Mouse (Mus musculus): ENCODE results near the gene Sash1. TPM values are rescaled to one million over a fixed set of nuclear protein-coding genes. Genes with fewer than 3 reads are reported as not detected.
A peak's percentile ranks its signal among the peaks of the same experiment; 100 is the strongest.

The Sash1 gene
- polyA plus RNA-seq, 1 experiment from 2014 or later = 2.8 TPM

GRCm38 (mm10) chr10:8871935-8872334 lies 13.9 kb downstream of the Sash1 start:
- ATAC-seq = no peak
- Histone ChIP-seq H3K27me3 (replicated peaks; ENCODE audit: control insufficient read depth, insufficient read depth, low read length) (no peaks in the 10 kb centered on the region), H3K9me3 (ENCODE audit: control insufficient read depth, low read length) (no peaks in the 10 kb centered on the region), H3K4me1 (ENCODE audit: control insufficient read depth, insufficient read depth, low read length) (no peaks in the 10 kb centered on the region), H3K4me3 (ENCODE audit: low read length) (no peak overlapping the region), H3K36me3 (ENCODE audit: control insufficient read depth, insufficient read depth, low read length) (no peaks in the 10 kb centered on the region), H3K4me2 (ENCODE audit: low read depth, low read length) (no peak overlapping the region), H3K9ac (ENCODE audit: low read depth, low read length) (no peak overlapping the region), H3K27ac (ENCODE audit: low read length) (no peak overlapping the region)
- 80% methylated on average over 1 of the region's 1 CpGs for WGBS

GRCm38 (mm10) chr10:8870368-8870767 lies 15.5 kb downstream of the Sash1 start:
- H3K9me3 ChIP-seq (ENCODE audit: control insufficient read depth, low read length) = no peaks in the 10 kb centered on the region
- 81% methylated on average over 3 of the region's 3 CpGs for WGBS
- no peaks in the 10 kb centered on the region for H3K27me3 ChIP-seq (replicated peaks; ENCODE audit: control insufficient read depth, insufficient read depth, low read length)
- no peak overlapping the region for H3K4me3 ChIP-seq (ENCODE audit: low read length)
- no peak overlapping the region for H3K4me2 ChIP-seq (ENCODE audit: low read depth, low read length)
- no peak for ATAC-seq
- no peaks in the 10 kb centered on the region for H3K36me3 ChIP-seq (ENCODE audit: control insufficient read depth, insufficient read depth, low read length)
- H3K9ac ChIP-seq (ENCODE audit: low read depth, low read length) = no peak overlapping the region
- no peak overlapping the region for H3K27ac ChIP-seq (ENCODE audit: low read length)
- 0 out of 2 replicates have a peak, but pooled peaks cover 3% of the 10 kb centered on the region for H3K4me1 ChIP-seq (ENCODE audit: control insufficient read depth, insufficient read depth, low read length)

GRCm38 (mm10) chr10:8866062-8866642 lies 19.7 kb downstream of the Sash1 start:
- H3K27ac ChIP-seq (ENCODE audit: low read length) = peak overlapping the region; percentile 43; the same call in 1 of the 2 replicates
- H3K9me3 ChIP-seq (ENCODE audit: control insufficient read depth, low read length) = no peaks in the 10 kb centered on the region
- no peak overlapping the region for H3K9ac ChIP-seq (ENCODE audit: low read depth, low read length)
- 66% methylated on average over 4 of the region's 4 CpGs for WGBS
- H3K4me1 ChIP-seq (ENCODE audit: control insufficient read depth, insufficient read depth, low read length) = 0 out of 2 replicates have a peak, but pooled peaks cover 3% of the 10 kb centered on the region
- ATAC-seq = peak; percentile 50
- H3K36me3 ChIP-seq (ENCODE audit: control insufficient read depth, insufficient read depth, low read length) = no peaks in the 10 kb centered on the region
- no peak overlapping the region for H3K4me3 ChIP-seq (ENCODE audit: low read length)
- H3K4me2 ChIP-seq (ENCODE audit: low read depth, low read length) = no peak overlapping the region
- no peaks in the 10 kb centered on the region for H3K27me3 ChIP-seq (replicated peaks; ENCODE audit: control insufficient read depth, insufficient read depth, low read length)

GRCm38 (mm10) chr10:8860655-8861054 lies 25.2 kb downstream of the Sash1 start:
- ATAC-seq = no peak
- WGBS = 80% methylated on average over 9 of the region's 9 CpGs
- no peak overlapping the region for H3K27ac ChIP-seq (ENCODE audit: low read length)
- no peaks in the 10 kb centered on the region for H3K27me3 ChIP-seq (replicated peaks; ENCODE audit: control insufficient read depth, insufficient read depth, low read length)
- H3K4me2 ChIP-seq (ENCODE audit: low read depth, low read length) = no peak overlapping the region
- no peaks in the 10 kb centered on the region for H3K4me1 ChIP-seq (ENCODE audit: control insufficient read depth, insufficient read depth, low read length)
- no peak overlapping the region for H3K4me3 ChIP-seq (ENCODE audit: low read length)
- no peaks in the 10 kb centered on the region for H3K9me3 ChIP-seq (ENCODE audit: control insufficient read depth, low read length)
- no peak overlapping the region for H3K9ac ChIP-seq (ENCODE audit: low read depth, low read length)
- H3K36me3 ChIP-seq (ENCODE audit: control insufficient read depth, insufficient read depth, low read length) = no peaks in the 10 kb centered on the region

GRCm38 (mm10) chr10:8858718-8859117 lies 27.2 kb downstream of the Sash1 start:
- Histone ChIP-seq H3K36me3 (ENCODE audit: control insufficient read depth, insufficient read depth, low read length) (no peaks in the 10 kb centered on the region), H3K9me3 (ENCODE audit: control insufficient read depth, low read length) (no peaks in the 10 kb centered on the region), H3K27me3 (replicated peaks; ENCODE audit: control insufficient read depth, insufficient read depth, low read length) (no peaks in the 10 kb centered on the region), H3K4me3 (ENCODE audit: low read length) (no peak overlapping the region), H3K9ac (ENCODE audit: low read depth, low read length) (no peak overlapping the region), H3K27ac (ENCODE audit: low read length) (no peak overlapping the region), H3K4me2 (ENCODE audit: low read depth, low read length) (no peak overlapping the region), H3K4me1 (ENCODE audit: control insufficient read depth, insufficient read depth, low read length) (peaks cover 2% of the 10 kb centered on the region; the same call in 1 of the 2 replicates)
- no peak for ATAC-seq
- 90% methylated on average over 7 of the region's 7 CpGs for WGBS

- Histone ChIP-seq H3K27me3 (replicated peaks; ENCODE audit: control insufficient read depth, insufficient read depth, low read length) (no peaks in the 10 kb centered on the region), H3K9ac (ENCODE audit: low read depth, low read length) (no peak overlapping the region), H3K9me3 (ENCODE audit: control insufficient read depth, low read length) (no peaks in the 10 kb centered on the region), H3K4me3 (ENCODE audit: low read length) (no peak overlapping the region), H3K27ac (ENCODE audit: low read length) (no peak overlapping the region), H3K4me1 (ENCODE audit: control insufficient read depth, insufficient read depth, low read length) (peaks cover 2% of the 10 kb centered on the region; the same call in 1 of the 2 replicates), H3K36me3 (ENCODE audit: control insufficient read depth, insufficient read depth, low read length) (no peaks in the 10 kb centered on the region), H3K4me2 (ENCODE audit: low read depth, low read length) (no peak overlapping the region)
- ATAC-seq = no peak
- WGBS = 80% methylated on average over 2 of the region's 2 CpGs
Measured at GRCm38 (mm10) chr10:8856942-8857341, 28.9 kb downstream of the Sash1 start.

- Histone ChIP-seq H3K4me2 (ENCODE audit: low read depth, low read length) (no peak overlapping the region), H3K36me3 (ENCODE audit: control insufficient read depth, insufficient read depth, low read length) (no peaks in the 10 kb centered on the region), H3K4me1 (ENCODE audit: control insufficient read depth, insufficient read depth, low read length) (peaks cover 2% of the 10 kb centered on the region; the same call in 1 of the 2 replicates), H3K27me3 (replicated peaks; ENCODE audit: control insufficient read depth, insufficient read depth, low read length) (no peaks in the 10 kb centered on the region), H3K4me3 (ENCODE audit: low read length) (no peak overlapping the region), H3K9ac (ENCODE audit: low read depth, low read length) (no peak overlapping the region), H3K27ac (ENCODE audit: low read length) (no peak overlapping the region), H3K9me3 (ENCODE audit: control insufficient read depth, low read length) (no peaks in the 10 kb centered on the region)
- no peak for ATAC-seq
- WGBS = 60% methylated on average over 7 of the region's 7 CpGs
Measured at GRCm38 (mm10) chr10:8853326-8853725, 32.5 kb downstream of the Sash1 start.

- 85% methylated on average over 10 of the region's 10 CpGs for WGBS
Measured at GRCm38 (mm10) chr10:8851625-8852024, 34.2 kb downstream of the Sash1 start.

GRCm38 (mm10) chr10:8847974-8848373 lies 37.9 kb downstream of the Sash1 start:
- no peaks in the 10 kb centered on the region for H3K27me3 ChIP-seq (replicated peaks; ENCODE audit: control insufficient read depth, insufficient read depth, low read length)
- no peak overlapping the region for H3K4me3 ChIP-seq (ENCODE audit: low read length)
- no peaks in the 10 kb centered on the region for H3K9me3 ChIP-seq (ENCODE audit: control insufficient read depth, low read length)
- H3K4me1 ChIP-seq (ENCODE audit: control insufficient read depth, insufficient read depth, low read length) = peaks cover 6% of the 10 kb centered on the region; the same call in 1 of the 2 replicates
- no peak overlapping the region for H3K4me2 ChIP-seq (ENCODE audit: low read depth, low read length)
- no peak overlapping the region for H3K27ac ChIP-seq (ENCODE audit: low read length)
- no peak overlapping the region for H3K9ac ChIP-seq (ENCODE audit: low read depth, low read length)
- no peak for ATAC-seq
- H3K36me3 ChIP-seq (ENCODE audit: control insufficient read depth, insufficient read depth, low read length) = no peaks in the 10 kb centered on the region
- WGBS = 81% methylated on average over 4 of the region's 4 CpGs

More at GRCm38 (mm10) chr10:8851625-8852024, 34.2 kb downstream of the Sash1 start:
- peaks cover 2% of the 10 kb centered on the region; the same call in 1 of the 2 replicates for H3K4me1 ChIP-seq (ENCODE audit: control insufficient read depth, insufficient read depth, low read length)
- H3K4me2 ChIP-seq (ENCODE audit: low read depth, low read length) = no peak overlapping the region
- H3K9ac ChIP-seq (ENCODE audit: low read depth, low read length) = no peak overlapping the region
- no peak for ATAC-seq
- no peak overlapping the region for H3K27ac ChIP-seq (ENCODE audit: low read length)
- H3K27me3 ChIP-seq (replicated peaks; ENCODE audit: control insufficient read depth, insufficient read depth, low read length) = no peaks in the 10 kb centered on the region
- no peak overlapping the region for H3K4me3 ChIP-seq (ENCODE audit: low read length)
- no peaks in the 10 kb centered on the region for H3K36me3 ChIP-seq (ENCODE audit: control insufficient read depth, insufficient read depth, low read length)
- no peaks in the 10 kb centered on the region for H3K9me3 ChIP-seq (ENCODE audit: control insufficient read depth, low read length)

- no peak overlapping the region for H3K4me3 ChIP-seq (ENCODE audit: low read length)
- H3K4me2 ChIP-seq (ENCODE audit: low read depth, low read length) = no peak overlapping the region
- no peaks in the 10 kb centered on the region for H3K36me3 ChIP-seq (ENCODE audit: control insufficient read depth, insufficient read depth, low read length)
- H3K27ac ChIP-seq (ENCODE audit: low read length) = no peak overlapping the region
- peaks cover 6% of the 10 kb centered on the region; the same call in 1 of the 2 replicates for H3K4me1 ChIP-seq (ENCODE audit: control insufficient read depth, insufficient read depth, low read length)
- no peak for ATAC-seq
- H3K9ac ChIP-seq (ENCODE audit: low read depth, low read length) = no peak overlapping the region
- H3K27me3 ChIP-seq (replicated peaks; ENCODE audit: control insufficient read depth, insufficient read depth, low read length) = no peaks in the 10 kb centered on the region
- WGBS = 95% methylated on average over 10 of the region's 10 CpGs
- H3K9me3 ChIP-seq (ENCODE audit: control insufficient read depth, low read length) = no peaks in the 10 kb centered on the region
Measured at GRCm38 (mm10) chr10:8846258-8846657, 39.6 kb downstream of the Sash1 start.
